Mouse (Mus musculus): Measurements from ENCODE around the gene Sbno1. TPM values are rescaled to one million over a fixed set of nuclear protein-coding genes. Genes with fewer than 3 reads are reported as not detected.
A peak's percentile ranks its signal among the peaks of the same experiment; 100 is the strongest.

The Sbno1 gene
- polyA plus RNA-seq, 1 experiment from 2014 or later: 102 TPM

- no peak overlapping the region for H3K4me3 ChIP-seq (ENCODE audit: low read depth, low read length)
- no peak overlapping the region for H3K27ac ChIP-seq (ENCODE audit: low read depth, low read length)
- no peaks in the 10 kb centered on the region for H3K9me3 ChIP-seq (ENCODE audit: control insufficient read depth, low read length)
- ATAC-seq (ENCODE audit: low read depth): no peak
- H3K4me1 ChIP-seq (ENCODE audit: control insufficient read depth, insufficient read depth, low read length): no peaks in the 10 kb centered on the region
- no peaks in the 10 kb centered on the region for H3K36me3 ChIP-seq (ENCODE audit: control insufficient read depth, insufficient read depth, low read length)
- 77% methylated on average over 2 of the region's 2 CpGs for WGBS
- H3K9ac ChIP-seq (replicated peaks; ENCODE audit: low read depth, low read length): no peak overlapping the region
- H3K27me3 ChIP-seq (ENCODE audit: control insufficient read depth, insufficient read depth, low read length): no peaks in the 10 kb centered on the region
- no peak overlapping the region for H3K4me2 ChIP-seq (ENCODE audit: low read depth, low read length)
Observed at GRCm38 (mm10) chr5:124433048-124433447, 7.2 kb upstream of the Sbno1 start.

- H3K4me3 ChIP-seq (ENCODE audit: low read depth, low read length): no peak overlapping the region
- H3K9ac ChIP-seq (replicated peaks; ENCODE audit: low read depth, low read length): no peak overlapping the region
- no peak overlapping the region for H3K4me2 ChIP-seq (ENCODE audit: low read depth, low read length)
- no peaks in the 10 kb centered on the region for H3K9me3 ChIP-seq (ENCODE audit: control insufficient read depth, low read length)
- H3K27ac ChIP-seq (ENCODE audit: low read depth, low read length): no peak overlapping the region
- peak; percentile 75 for ATAC-seq (ENCODE audit: low read depth)
- no peaks in the 10 kb centered on the region for H3K36me3 ChIP-seq (ENCODE audit: control insufficient read depth, insufficient read depth, low read length)
- H3K27me3 ChIP-seq (ENCODE audit: control insufficient read depth, insufficient read depth, low read length): no peaks in the 10 kb centered on the region
- no peaks in the 10 kb centered on the region for H3K4me1 ChIP-seq (ENCODE audit: control insufficient read depth, insufficient read depth, low read length)
Observed at GRCm38 (mm10) chr5:124432398-124433012, 6.7 kb upstream of the Sbno1 start.

GRCm38 (mm10) chr5:124426475-124427071 is 772 bp upstream of the Sbno1 start:
- H3K9me3 ChIP-seq (ENCODE audit: control insufficient read depth, low read length): no peaks in the 10 kb centered on the region
- H3K4me2 ChIP-seq (ENCODE audit: low read depth, low read length): peak overlapping the region; percentile 38
- no peaks in the 10 kb centered on the region for H3K36me3 ChIP-seq (ENCODE audit: control insufficient read depth, insufficient read depth, low read length)
- no peak overlapping the region; the same call in 1 of the 2 replicates for H3K27ac ChIP-seq (ENCODE audit: low read depth, low read length)
- 0 out of 2 replicates have a peak, but pooled peaks have one; percentile 18 for ATAC-seq (ENCODE audit: low read depth)
- H3K4me3 ChIP-seq (ENCODE audit: low read depth, low read length): peak overlapping the region; percentile 95
- H3K4me1 ChIP-seq (ENCODE audit: control insufficient read depth, insufficient read depth, low read length): peaks cover 14% of the 10 kb centered on the region
- no peak overlapping the region for H3K9ac ChIP-seq (replicated peaks; ENCODE audit: low read depth, low read length)
- 92% methylated on average over 10 of the region's 10 CpGs for WGBS
- H3K27me3 ChIP-seq (ENCODE audit: control insufficient read depth, insufficient read depth, low read length): no peaks in the 10 kb centered on the region

DNA sequence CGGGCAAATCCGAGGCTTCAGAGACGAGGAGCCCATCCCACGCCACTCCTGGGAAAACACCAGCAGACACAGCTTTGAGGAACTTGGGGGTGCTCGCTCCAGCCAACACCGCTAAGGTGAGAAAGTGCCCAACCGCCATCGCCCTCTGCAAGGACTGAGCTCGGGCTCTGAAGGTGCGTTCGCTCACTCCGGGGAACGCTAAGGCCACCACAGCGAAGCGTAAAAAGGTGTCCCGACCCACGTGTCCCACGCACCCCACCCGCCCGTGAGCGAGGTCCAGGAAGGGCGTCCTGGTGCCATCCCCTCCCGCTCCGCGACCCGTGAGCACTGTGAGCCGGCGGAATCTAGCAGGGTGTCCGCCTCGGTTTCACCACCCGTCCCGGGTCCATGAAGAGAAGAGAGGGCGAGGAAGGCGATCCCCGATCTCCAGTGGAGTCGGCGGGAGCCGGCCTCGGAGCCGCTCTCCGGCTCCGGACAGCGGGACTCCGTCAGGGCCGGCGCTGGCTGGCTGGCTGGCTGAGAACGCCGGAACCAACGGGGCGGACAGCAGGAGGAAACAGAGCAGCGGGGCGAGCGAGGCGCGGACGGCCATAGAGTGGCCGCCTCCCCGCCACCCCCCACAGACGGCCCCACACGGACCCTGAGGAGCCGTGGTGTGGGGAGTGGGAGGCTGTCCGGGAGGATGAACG is 934 bp downstream of the Sbno1 start:
- whole genome bisulfite sequencing: under 1% methylated on average over 63 of the region's 63 CpGs
- Histone ChIP-seq H3K27ac (ENCODE audit: low read depth, low read length) (peak overlapping the region; percentile 77), H3K4me1 (ENCODE audit: control insufficient read depth, insufficient read depth, low read length) (peaks cover 14% of the 10 kb centered on the region), H3K4me2 (ENCODE audit: low read depth, low read length) (peak overlapping the region; percentile 92), H3K36me3 (ENCODE audit: control insufficient read depth, insufficient read depth, low read length) (no peaks in the 10 kb centered on the region), H3K9me3 (ENCODE audit: control insufficient read depth, low read length) (no peaks in the 10 kb centered on the region), H3K9ac (replicated peaks; ENCODE audit: low read depth, low read length) (peak overlapping the region; percentile 81), H3K4me3 (ENCODE audit: low read depth, low read length) (peak overlapping the region; percentile 95), H3K27me3 (ENCODE audit: control insufficient read depth, insufficient read depth, low read length) (no peaks in the 10 kb centered on the region)
- peak; percentile 80 for ATAC-seq (ENCODE audit: low read depth)

DNA sequence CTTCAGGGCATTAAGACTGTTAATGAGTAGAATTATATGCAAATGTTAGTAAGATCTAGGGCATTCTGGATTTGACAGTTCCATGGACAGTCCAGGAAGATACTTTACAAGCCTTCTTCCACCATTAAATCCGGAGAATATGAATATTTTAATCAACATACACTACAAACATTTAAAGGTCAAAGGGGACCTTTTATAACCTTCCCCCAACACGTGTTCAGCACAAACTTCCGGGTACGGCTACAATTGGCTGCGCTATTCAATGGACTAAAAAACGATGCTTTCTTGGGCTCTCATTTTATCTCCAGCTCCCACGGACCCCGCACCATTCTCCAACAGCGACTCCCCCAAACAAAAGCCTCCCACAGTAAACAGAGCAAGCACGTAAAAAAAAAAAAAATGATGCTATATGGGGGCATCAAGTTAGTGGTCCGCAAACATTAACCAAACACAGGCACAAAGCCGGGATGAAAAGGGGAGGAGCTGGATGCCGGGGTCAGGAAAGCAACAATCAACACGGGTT is 1.5 kb downstream of the Sbno1 start:
- 3% methylated on average over 14 of the region's 14 CpGs for WGBS
- Histone ChIP-seq H3K4me1 (ENCODE audit: control insufficient read depth, insufficient read depth, low read length) (peaks cover 14% of the 10 kb centered on the region), H3K36me3 (ENCODE audit: control insufficient read depth, insufficient read depth, low read length) (no peaks in the 10 kb centered on the region), H3K4me3 (ENCODE audit: low read depth, low read length) (peak overlapping the region; percentile 95), H3K27ac (ENCODE audit: low read depth, low read length) (no peak overlapping the region), H3K4me2 (ENCODE audit: low read depth, low read length) (peak overlapping the region; percentile 92), H3K9me3 (ENCODE audit: control insufficient read depth, low read length) (no peaks in the 10 kb centered on the region), H3K9ac (replicated peaks; ENCODE audit: low read depth, low read length) (peak overlapping the region; percentile 81), H3K27me3 (ENCODE audit: control insufficient read depth, insufficient read depth, low read length) (no peaks in the 10 kb centered on the region)
- ATAC-seq (ENCODE audit: low read depth): no peak

- H3K27me3 ChIP-seq (ENCODE audit: control insufficient read depth, insufficient read depth, low read length): no peaks in the 10 kb centered on the region
- no peak for ATAC-seq (ENCODE audit: low read depth)
- no peaks in the 10 kb centered on the region for H3K36me3 ChIP-seq (ENCODE audit: control insufficient read depth, insufficient read depth, low read length)
- no peak overlapping the region for H3K4me2 ChIP-seq (ENCODE audit: low read depth, low read length)
- H3K9me3 ChIP-seq (ENCODE audit: control insufficient read depth, low read length): no peaks in the 10 kb centered on the region
- H3K4me3 ChIP-seq (ENCODE audit: low read depth, low read length): no peak overlapping the region
- H3K9ac ChIP-seq (replicated peaks; ENCODE audit: low read depth, low read length): no peak overlapping the region
- 98% methylated on average over 2 of the region's 2 CpGs for WGBS
- H3K4me1 ChIP-seq (ENCODE audit: control insufficient read depth, insufficient read depth, low read length): peaks cover 14% of the 10 kb centered on the region
- no peak overlapping the region for H3K27ac ChIP-seq (ENCODE audit: low read depth, low read length)
Observed at GRCm38 (mm10) chr5:124421786-124422185, 4.0 kb downstream of the Sbno1 start.

GRCm38 (mm10) chr5:124418903-124419302 is 6.9 kb downstream of the Sbno1 start:
- Histone ChIP-seq H3K9me3 (ENCODE audit: control insufficient read depth, low read length) (no peaks in the 10 kb centered on the region), H3K27ac (ENCODE audit: low read depth, low read length) (no peak overlapping the region), H3K9ac (replicated peaks; ENCODE audit: low read depth, low read length) (no peak overlapping the region), H3K4me2 (ENCODE audit: low read depth, low read length) (no peak overlapping the region), H3K4me3 (ENCODE audit: low read depth, low read length) (no peak overlapping the region), H3K27me3 (ENCODE audit: control insufficient read depth, insufficient read depth, low read length) (no peaks in the 10 kb centered on the region), H3K4me1 (ENCODE audit: control insufficient read depth, insufficient read depth, low read length) (peaks cover 7% of the 10 kb centered on the region), H3K36me3 (ENCODE audit: control insufficient read depth, insufficient read depth, low read length) (no peaks in the 10 kb centered on the region)
- no peak for ATAC-seq (ENCODE audit: low read depth)
- 94% methylated on average over 2 of the region's 2 CpGs for WGBS

DNA sequence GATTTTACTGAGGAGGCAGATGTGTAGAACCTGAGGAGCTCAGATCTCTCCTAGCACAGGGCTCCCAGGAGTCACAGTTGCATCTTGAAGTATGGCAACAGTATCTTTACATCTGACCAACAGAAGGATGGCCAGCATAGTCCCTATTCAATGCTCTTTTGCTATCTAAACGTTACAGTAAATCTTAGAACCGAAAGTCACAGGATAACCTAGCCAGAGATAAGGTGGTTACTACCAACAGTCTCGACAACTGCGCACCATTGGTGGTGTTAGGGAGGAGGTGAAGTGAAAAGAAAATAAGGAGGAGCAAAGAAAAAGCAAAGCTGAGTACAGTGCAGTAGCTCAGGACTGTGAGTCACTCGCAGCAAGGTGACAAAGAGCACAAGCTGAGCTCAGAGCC is 13.6 kb downstream of the Sbno1 start:
- H3K9me3 ChIP-seq (ENCODE audit: control insufficient read depth, low read length): no peaks in the 10 kb centered on the region
- H3K36me3 ChIP-seq (ENCODE audit: control insufficient read depth, insufficient read depth, low read length): peaks cover 32% of the 10 kb centered on the region
- ATAC-seq (ENCODE audit: low read depth): no peak
- 97% methylated on average over 5 of the region's 5 CpGs for WGBS
- H3K4me3 ChIP-seq (ENCODE audit: low read depth, low read length): no peak overlapping the region
- H3K27me3 ChIP-seq (ENCODE audit: control insufficient read depth, insufficient read depth, low read length): no peaks in the 10 kb centered on the region
- H3K9ac ChIP-seq (replicated peaks; ENCODE audit: low read depth, low read length): no peak overlapping the region
- no peak overlapping the region for H3K27ac ChIP-seq (ENCODE audit: low read depth, low read length)
- H3K4me2 ChIP-seq (ENCODE audit: low read depth, low read length): no peak overlapping the region
- no peaks in the 10 kb centered on the region for H3K4me1 ChIP-seq (ENCODE audit: control insufficient read depth, insufficient read depth, low read length)

- Histone ChIP-seq H3K4me1 (ENCODE audit: control insufficient read depth, insufficient read depth, low read length) (no peaks in the 10 kb centered on the region), H3K4me3 (ENCODE audit: low read depth, low read length) (no peak overlapping the region), H3K27ac (ENCODE audit: low read depth, low read length) (no peak overlapping the region), H3K9me3 (ENCODE audit: control insufficient read depth, low read length) (no peaks in the 10 kb centered on the region), H3K9ac (replicated peaks; ENCODE audit: low read depth, low read length) (no peak overlapping the region), H3K4me2 (ENCODE audit: low read depth, low read length) (no peak overlapping the region), H3K36me3 (ENCODE audit: control insufficient read depth, insufficient read depth, low read length) (peaks cover 42% of the 10 kb centered on the region), H3K27me3 (ENCODE audit: control insufficient read depth, insufficient read depth, low read length) (no peaks in the 10 kb centered on the region)
- WGBS: 81% methylated on average over 3 of the region's 3 CpGs
- no peak for ATAC-seq (ENCODE audit: low read depth)
Observed at GRCm38 (mm10) chr5:124410808-124411207, 15.0 kb downstream of the Sbno1 start.
